Mouse (Mus musculus): ENCODE results near the gene Tmem35b. TPM values are rescaled to one million over a fixed set of nuclear protein-coding genes. Genes with fewer than 3 reads are reported as not detected.
A peak's percentile ranks its signal among the peaks of the same experiment; 100 is the strongest.

The Tmem35b gene
- total and polyA plus RNA-seq, 2 experiments from 2014 or later = 5.4 to 12.8 TPM

DNA sequence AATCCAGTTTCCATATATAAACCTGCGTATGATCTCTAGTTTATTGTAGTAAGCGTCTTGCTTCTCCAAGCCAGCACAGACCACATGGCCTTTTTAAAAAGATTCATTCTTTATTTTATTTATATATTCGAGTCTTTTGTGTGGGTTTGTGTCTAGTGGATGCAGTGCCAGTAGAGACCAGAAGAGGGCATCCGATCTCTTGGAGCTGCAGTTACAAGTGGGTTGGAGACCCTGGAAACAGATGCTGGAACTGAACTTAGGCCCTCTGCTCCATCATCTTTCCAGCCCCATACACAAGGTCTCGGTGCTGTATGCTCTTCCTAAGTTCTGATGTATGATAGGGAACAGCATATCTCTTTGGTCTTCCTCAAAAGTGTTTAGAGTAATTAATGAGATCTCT lies 32.3 kb downstream of the Tmem35b start:
- peak; percentile 32; the same call in 1 of the 2 replicates for TF ChIP-seq CTCF (IDR thresholded peaks at IDR 0.05)
- 63% methylated on average over 5 of the region's 5 CpGs for WGBS
- Histone ChIP-seq H3K36me3 (ENCODE audit: insufficient read depth, low read length) (no peaks in the 10 kb centered on the region), H3K9me3 (ENCODE audit: low read length) (no peaks in the 10 kb centered on the region), H3K4me1 (ENCODE audit: insufficient read depth, low read length) (no peaks in the 10 kb centered on the region), H3K27me3 (ENCODE audit: insufficient read depth, low read length) (no peaks in the 10 kb centered on the region), H3K9ac (replicated peaks; ENCODE audit: low read length, poor library complexity, severe bottlenecking) (no peak overlapping the region), H3K27ac (ENCODE audit: low read depth, low read length) (no peak overlapping the region), H3K4me2 (ENCODE audit: low read depth, low read length, poor library complexity, severe bottlenecking) (no peak overlapping the region), H3K4me3 (ENCODE audit: low read depth, low read length) (no peak overlapping the region)
- ATAC-seq (ENCODE audit: low FRiP score) (no peak), DNase-seq (ENCODE audit: low spot score) (no peak)

DNA sequence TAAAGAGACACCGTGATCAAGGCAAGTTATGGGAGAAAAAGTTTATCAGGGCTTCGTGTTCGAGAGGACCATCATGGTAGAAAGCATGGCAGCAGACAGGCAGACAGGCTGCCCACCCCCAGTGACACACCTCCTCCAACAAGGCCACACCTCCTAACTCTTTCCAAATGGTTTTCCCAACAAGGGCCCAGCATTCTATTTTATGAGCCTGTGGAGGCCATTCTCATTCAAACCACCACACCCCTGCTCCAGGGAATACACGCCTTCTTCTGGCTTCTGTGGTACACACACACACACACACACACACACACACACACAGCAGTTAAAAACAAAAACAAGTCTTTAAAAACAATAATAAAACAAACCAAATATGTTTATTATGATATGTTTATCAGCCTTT lies 34.3 kb downstream of the Tmem35b start:
- Histone ChIP-seq H3K4me3 (ENCODE audit: low read depth, low read length) (no peak overlapping the region), H3K4me2 (ENCODE audit: low read depth, low read length, poor library complexity, severe bottlenecking) (no peak overlapping the region), H3K9ac (replicated peaks; ENCODE audit: low read length, poor library complexity, severe bottlenecking) (no peak overlapping the region), H3K4me1 (ENCODE audit: insufficient read depth, low read length) (no peaks in the 10 kb centered on the region), H3K36me3 (ENCODE audit: insufficient read depth, low read length) (no peaks in the 10 kb centered on the region), H3K27me3 (ENCODE audit: insufficient read depth, low read length) (no peaks in the 10 kb centered on the region), H3K9me3 (ENCODE audit: low read length) (no peaks in the 10 kb centered on the region), H3K27ac (ENCODE audit: low read depth, low read length) (no peak overlapping the region)
- DNase-seq (ENCODE audit: low spot score) (no peak), ATAC-seq (ENCODE audit: low FRiP score) (no peak)
- 88% methylated on average over 4 of the region's 4 CpGs for WGBS
- TF ChIP-seq CTCF (IDR thresholded peaks at IDR 0.05) = no peak

DNA sequence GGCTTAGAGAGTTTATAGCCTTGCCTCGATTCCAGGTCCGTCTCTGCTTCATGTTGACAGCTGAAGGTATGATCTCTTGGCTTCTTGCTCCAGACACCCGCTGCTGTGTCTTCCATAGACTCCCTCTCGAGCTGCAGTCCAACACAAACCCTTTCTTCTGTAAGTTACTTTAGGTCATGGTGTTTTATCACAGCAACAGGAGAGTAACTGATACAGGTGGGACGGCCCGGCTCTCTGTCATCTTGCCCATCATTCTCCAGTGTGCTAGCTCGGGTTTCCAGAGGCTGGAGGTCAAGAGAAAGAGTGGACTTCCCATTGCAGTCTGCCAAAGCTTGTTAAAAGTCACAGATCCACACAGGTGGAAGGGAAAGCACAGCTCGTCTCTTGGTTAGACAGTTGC lies 40.4 kb downstream of the Tmem35b start:
- H3K27ac ChIP-seq (ENCODE audit: low read depth, low read length) = no peak overlapping the region
- no peaks in the 10 kb centered on the region for H3K36me3 ChIP-seq (ENCODE audit: insufficient read depth, low read length)
- H3K9me3 ChIP-seq (ENCODE audit: low read length) = no peaks in the 10 kb centered on the region
- 73% methylated on average over 8 of the region's 8 CpGs for WGBS
- H3K4me1 ChIP-seq (ENCODE audit: insufficient read depth, low read length) = peaks cover 8% of the 10 kb centered on the region; the same call in 1 of the 2 replicates
- H3K4me2 ChIP-seq (ENCODE audit: low read depth, low read length, poor library complexity, severe bottlenecking) = no peak overlapping the region
- no peak for TF ChIP-seq CTCF (IDR thresholded peaks at IDR 0.05)
- no peak overlapping the region for H3K4me3 ChIP-seq (ENCODE audit: low read depth, low read length)
- DNase-seq (ENCODE audit: low spot score) (no peak), ATAC-seq (ENCODE audit: low FRiP score) (no peak)
- H3K9ac ChIP-seq (replicated peaks; ENCODE audit: low read length, poor library complexity, severe bottlenecking) = no peak overlapping the region
- no peaks in the 10 kb centered on the region for H3K27me3 ChIP-seq (ENCODE audit: insufficient read depth, low read length)

DNA sequence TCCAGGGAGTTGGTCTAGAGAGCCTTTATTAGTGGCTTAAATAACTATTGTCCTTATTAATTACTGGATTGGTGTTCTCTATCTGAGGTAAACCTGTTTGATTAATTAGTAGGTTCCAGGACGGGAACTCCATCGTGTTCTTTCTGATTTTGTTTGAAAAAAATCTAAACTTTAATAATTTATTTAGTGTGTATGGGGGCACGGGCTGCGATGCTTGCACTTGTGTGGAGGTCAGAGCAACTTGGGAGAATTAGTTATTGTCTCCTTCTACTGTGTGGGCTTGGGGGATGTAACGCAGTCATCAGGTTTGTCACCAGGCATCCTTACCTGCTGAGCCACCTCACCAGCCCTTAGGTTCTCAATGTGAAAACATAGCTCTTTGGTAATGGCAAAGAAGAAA lies 43.6 kb downstream of the Tmem35b start:
- H3K4me2 ChIP-seq (ENCODE audit: low read depth, low read length, poor library complexity, severe bottlenecking) = no peak overlapping the region
- 76% methylated on average over 5 of the region's 5 CpGs for WGBS

DNA sequence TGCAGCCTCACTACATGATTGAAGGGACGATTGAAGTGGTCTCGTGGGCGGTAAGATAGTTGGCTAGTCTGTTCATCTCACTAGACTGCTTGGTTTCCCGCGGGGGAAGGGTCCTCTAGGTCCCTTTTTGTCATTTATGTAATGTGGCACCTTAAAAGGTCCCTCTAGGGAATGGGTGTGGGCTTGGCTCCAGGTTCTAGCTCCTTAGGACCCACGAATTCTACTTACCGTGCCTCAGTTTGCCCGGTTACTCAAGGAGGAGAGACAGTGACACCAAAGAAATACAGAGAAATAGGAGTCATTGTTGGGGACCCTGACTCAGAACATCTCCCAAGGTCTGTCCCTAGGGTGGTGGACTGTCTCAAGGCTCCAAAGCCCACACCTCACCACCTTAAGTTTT lies 44.2 kb downstream of the Tmem35b start:
- H3K27ac ChIP-seq (ENCODE audit: low read depth, low read length) = no peak overlapping the region
- TF ChIP-seq CTCF (IDR thresholded peaks at IDR 0.05) = no peak

More for the DNA sequence above, 43.6 kb downstream of the Tmem35b start:
- no peak for TF ChIP-seq CTCF (IDR thresholded peaks at IDR 0.05)
- DNase-seq (ENCODE audit: low spot score) (no peak), ATAC-seq (ENCODE audit: low FRiP score) (no peak)
- no peaks in the 10 kb centered on the region for H3K27me3 ChIP-seq (ENCODE audit: insufficient read depth, low read length)
- H3K4me3 ChIP-seq (ENCODE audit: low read depth, low read length) = no peak overlapping the region
- H3K27ac ChIP-seq (ENCODE audit: low read depth, low read length) = no peak overlapping the region
- H3K4me1 ChIP-seq (ENCODE audit: insufficient read depth, low read length) = peaks cover 17% of the 10 kb centered on the region; the same call in 1 of the 2 replicates
- no peaks in the 10 kb centered on the region for H3K9me3 ChIP-seq (ENCODE audit: low read length)
- H3K9ac ChIP-seq (replicated peaks; ENCODE audit: low read length, poor library complexity, severe bottlenecking) = no peak overlapping the region
- no peaks in the 10 kb centered on the region for H3K36me3 ChIP-seq (ENCODE audit: insufficient read depth, low read length)

DNA sequence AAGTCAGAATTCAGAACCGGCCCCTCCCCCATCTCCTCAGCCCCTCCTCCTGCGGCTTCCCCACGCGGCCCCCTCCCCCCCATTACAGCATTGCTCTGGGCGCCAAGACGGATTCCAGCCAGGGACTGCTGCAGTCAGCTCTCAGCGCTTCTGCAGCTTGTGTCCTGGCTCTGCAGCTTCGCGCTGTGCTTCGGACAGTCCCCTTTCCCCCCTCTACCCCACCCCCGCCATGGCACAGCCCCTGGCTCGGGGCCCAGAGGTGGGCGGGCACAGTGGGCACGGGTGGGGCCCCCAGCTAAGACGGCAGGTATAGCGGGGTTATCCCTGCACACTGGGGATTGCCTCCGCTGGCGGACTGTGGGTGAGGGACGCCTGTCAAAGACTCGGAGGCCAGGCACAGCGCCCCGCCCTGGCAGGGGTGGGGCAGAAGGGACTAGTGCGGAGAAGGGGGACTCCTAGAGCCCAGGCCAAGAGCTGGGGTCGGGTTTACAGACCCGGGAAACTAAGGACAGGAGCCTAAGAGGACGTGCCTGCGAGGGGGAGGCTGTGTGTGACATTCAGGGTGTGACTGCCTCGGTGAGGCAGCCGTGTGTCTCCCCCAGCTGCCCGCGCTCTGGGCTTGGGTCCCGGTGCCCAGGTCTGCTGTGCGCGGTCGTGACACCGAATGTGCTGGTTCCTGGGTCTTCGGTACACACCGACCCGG lies 44.9 kb downstream of the Tmem35b start:
- H3K9ac ChIP-seq (replicated peaks; ENCODE audit: low read length, poor library complexity, severe bottlenecking) = peak overlapping the region; percentile 94
- under 1% methylated on average over 37 of the region's 39 CpGs for WGBS
- peak; percentile 64 for ATAC-seq (ENCODE audit: low FRiP score)
- no peaks in the 10 kb centered on the region for H3K27me3 ChIP-seq (ENCODE audit: insufficient read depth, low read length)
- H3K9me3 ChIP-seq (ENCODE audit: low read length) = no peaks in the 10 kb centered on the region
- peak overlapping the region; percentile 94 for H3K4me2 ChIP-seq (ENCODE audit: low read depth, low read length, poor library complexity, severe bottlenecking)
- DNase-seq (ENCODE audit: low spot score) = peak; percentile 74
- peak; percentile 33 for TF ChIP-seq CTCF (IDR thresholded peaks at IDR 0.05)
- no peaks in the 10 kb centered on the region for H3K36me3 ChIP-seq (ENCODE audit: insufficient read depth, low read length)
- H3K27ac ChIP-seq (ENCODE audit: low read depth, low read length) = peak overlapping the region; percentile 78
- peak overlapping the region; percentile 97 for H3K4me3 ChIP-seq (ENCODE audit: low read depth, low read length)
- H3K4me1 ChIP-seq (ENCODE audit: insufficient read depth, low read length) = peaks cover 21% of the 10 kb centered on the region; the same call in 1 of the 2 replicates

More for the DNA sequence above, 44.2 kb downstream of the Tmem35b start:
- no peaks in the 10 kb centered on the region for H3K27me3 ChIP-seq (ENCODE audit: insufficient read depth, low read length)
- no peaks in the 10 kb centered on the region for H3K36me3 ChIP-seq (ENCODE audit: insufficient read depth, low read length)
- 15% methylated on average over 8 of the region's 8 CpGs for WGBS
- no peaks in the 10 kb centered on the region for H3K9me3 ChIP-seq (ENCODE audit: low read length)
- H3K4me3 ChIP-seq (ENCODE audit: low read depth, low read length) = peak overlapping the region; percentile 97
- no peak for DNase-seq (ENCODE audit: low spot score)
- peak overlapping the region; percentile 94 for H3K4me2 ChIP-seq (ENCODE audit: low read depth, low read length, poor library complexity, severe bottlenecking)
- H3K4me1 ChIP-seq (ENCODE audit: insufficient read depth, low read length) = peaks cover 21% of the 10 kb centered on the region; the same call in 1 of the 2 replicates
- H3K9ac ChIP-seq (replicated peaks; ENCODE audit: low read length, poor library complexity, severe bottlenecking) = peak overlapping the region; percentile 94
- ATAC-seq (ENCODE audit: low FRiP score) = peak; percentile 10; the same call in 1 of the 2 replicates
